Mouse (Mus musculus): ENCODE measurements around the gene Syngr1.

Gene Syngr1

DNA sequence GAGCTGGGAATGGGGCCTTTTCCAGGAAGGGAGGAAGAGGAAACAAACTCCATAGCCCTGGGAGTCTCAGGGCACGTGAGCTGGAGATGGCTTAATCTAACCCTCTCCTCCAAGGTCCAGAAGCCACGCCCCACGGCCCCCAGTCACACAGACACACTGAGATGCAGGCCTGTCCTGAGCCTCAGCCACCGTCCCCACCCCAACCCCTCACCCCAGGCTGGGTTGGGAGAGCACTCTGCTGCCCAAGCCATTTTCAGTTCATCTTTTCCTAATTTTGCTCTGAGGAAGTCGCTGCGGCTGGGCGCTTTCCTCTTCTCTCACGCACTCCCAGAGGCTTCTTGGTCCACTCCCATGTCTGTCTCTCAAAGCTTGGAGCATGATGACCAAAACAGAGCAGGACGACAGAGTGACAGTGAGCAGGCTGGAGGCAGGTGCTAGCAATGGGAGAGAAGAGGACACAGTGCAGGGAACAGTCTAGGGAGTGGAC is 19.1 kb upstream of the Syngr1 start:
- DNase-seq = peak; percentile 22 to 30

DNA sequence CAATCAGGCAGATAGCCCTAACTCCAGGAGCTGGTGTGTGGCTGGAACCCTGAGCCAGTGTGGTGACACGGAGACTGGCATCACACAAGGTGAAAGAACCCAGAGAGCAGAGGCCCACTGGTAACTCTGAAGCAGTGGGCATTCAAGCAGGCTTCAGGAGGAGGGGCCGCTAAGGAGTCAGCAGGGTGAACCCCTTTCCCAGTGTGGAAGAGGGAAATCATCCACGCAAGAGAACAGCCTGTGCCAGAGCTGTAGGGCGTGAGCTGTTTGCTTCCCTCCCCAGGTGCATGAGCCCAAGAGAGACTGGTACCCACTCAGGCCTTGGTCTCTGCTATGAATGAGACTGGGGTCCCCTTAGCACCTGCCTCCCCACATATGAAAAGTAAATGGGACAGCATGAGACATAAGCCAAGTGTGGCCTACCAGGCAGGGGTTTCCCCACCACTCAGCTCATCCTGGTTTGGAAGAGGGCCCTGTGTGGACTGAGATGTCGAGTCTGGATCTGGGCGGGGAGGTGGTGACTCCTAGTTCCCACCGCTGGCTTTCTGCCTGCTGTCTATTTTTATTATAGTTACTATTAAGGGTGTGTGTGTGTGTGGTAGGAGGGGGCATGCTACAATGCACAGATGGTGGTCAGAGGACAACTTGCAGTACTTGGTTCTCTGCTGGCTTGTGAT is 18.4 kb upstream of the Syngr1 start:
- no peak for DNase-seq

GRCm38 (mm10) chr15:80073256-80073621 is 17.9 kb upstream of the Syngr1 start:
- DNase-seq = no peak

GRCm38 (mm10) chr15:80074663-80075373 is 16.3 kb upstream of the Syngr1 start:
- no peak for DNase-seq

DNA sequence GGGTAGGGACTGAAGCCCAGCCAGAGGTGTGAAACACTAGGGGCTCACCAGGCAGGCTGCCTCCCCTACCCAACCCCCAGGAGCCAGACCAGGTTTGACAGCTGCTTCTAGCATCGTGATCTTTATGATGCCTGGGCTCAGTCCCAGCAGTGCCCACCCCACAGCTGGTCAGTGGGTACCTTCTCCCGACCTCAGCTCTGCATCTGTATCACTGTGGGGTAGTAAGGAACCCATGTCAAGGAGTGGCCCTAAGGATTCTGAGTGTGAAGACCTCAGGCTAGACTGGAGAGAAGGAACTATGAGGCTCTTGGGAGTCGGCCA is 15.8 kb upstream of the Syngr1 start:
- DNase-seq = no peak

GRCm38 (mm10) chr15:80075733-80076337 is 15.3 kb upstream of the Syngr1 start:
- DNase-seq = no peak

- peak; percentile 36 to 77 for DNase-seq
Observed at GRCm38 (mm10) chr15:80076338-80077136, 14.6 kb upstream of the Syngr1 start.

GRCm38 (mm10) chr15:80078058-80078814 is 12.9 kb upstream of the Syngr1 start:
- no peak for DNase-seq

DNA sequence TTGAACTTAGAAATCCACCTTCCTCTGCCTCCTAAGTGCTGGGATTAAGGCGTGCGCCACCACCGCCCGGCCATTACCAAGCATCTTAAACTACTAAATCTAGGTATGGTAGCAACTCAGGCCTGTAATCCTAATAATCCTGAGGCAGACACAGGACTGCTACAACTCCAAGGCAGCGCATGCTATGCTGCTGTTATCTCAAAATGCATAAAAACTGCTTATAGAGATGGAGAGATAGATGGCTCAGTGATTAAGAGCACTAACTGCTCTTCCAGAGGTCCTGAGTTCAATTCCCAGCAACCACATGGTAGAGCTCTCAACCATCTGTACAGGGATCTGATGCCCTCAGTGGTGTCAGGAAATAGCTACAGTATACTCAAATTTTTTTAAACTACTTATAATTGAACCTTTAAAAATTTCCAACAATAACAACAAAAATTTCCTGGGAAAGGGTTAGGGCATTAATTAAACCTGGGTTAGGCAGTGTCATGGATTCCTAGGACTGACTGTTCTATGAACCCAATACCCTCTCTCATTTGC is 11.9 kb upstream of the Syngr1 start:
- DNase-seq = no peak

GRCm38 (mm10) chr15:80079954-80080353 is 11.2 kb upstream of the Syngr1 start:
- DNase-seq = no peak

DNA sequence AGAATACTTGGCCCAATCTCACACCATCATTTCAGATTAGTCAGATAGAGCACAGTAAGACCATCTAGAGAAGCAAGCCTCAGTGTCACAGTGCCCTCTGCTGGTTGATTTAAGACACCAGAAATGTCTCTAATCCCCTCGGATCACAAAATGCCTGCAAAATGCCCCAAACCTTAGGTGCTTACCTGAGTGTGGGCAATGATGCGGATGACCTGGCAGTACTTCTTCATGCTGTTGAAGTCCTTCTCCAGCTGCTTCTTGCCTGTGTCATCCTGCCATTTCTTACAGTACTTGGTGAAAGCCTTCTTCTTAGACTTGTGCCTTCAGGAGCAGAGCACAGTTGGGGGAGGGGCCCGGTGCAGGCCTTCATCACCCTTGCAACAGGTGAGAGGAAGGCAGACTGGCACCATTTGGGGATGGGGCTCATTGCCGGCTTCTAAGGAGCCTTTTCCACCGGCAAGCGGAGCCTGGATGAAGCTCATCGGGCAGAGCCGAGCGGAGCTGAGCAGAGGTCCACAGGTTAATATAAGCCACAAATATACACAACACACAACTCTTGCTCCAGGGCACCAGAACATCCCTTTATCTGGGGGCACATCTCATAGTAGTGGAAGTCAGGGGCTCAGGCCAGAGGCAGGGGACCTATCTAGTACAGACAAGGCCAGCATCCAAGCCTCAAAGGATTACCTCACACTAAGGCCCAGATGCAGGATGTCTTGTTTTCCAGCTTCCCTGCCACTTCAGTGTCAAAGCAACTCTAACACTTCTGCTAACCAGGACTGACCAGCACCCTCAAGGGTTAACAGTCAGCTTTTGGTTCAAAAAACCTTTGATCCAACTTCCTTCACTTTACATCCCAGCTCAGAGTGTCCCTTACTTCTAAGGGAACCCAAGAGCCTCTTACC is 10.2 kb upstream of the Syngr1 start:
- no peak for DNase-seq

- no peak for DNase-seq
Observed at GRCm38 (mm10) chr15:80081801-80082546, 9.2 kb upstream of the Syngr1 start.

DNA sequence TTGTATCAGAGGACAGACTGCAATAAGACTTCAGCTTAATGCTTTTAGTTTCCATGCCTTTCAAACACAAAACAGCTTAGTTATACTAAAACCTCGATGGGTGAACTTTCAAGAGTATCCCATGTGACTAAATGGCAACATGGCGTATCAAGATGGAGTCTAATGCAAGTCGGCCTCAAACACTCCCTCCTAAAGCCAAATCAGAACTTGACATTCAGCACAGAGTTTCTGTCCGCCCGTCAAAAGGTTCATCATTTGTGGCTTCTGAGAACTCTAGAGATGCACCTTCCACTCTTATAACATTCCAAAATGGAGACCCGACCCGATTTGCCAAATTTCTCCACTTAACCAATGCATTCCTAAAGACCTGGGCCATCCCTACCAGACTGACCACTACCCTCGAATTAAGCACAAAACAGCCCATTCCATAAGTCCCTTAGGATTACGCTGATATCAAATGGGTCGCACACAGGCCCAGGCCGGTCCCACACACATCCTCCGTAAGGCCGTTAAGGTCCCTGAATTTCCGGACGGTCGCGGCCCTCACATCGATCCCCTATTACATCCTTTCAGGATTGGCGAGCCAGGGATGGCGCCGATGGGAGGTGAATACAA is 8.4 kb upstream of the Syngr1 start:
- no peak for DNase-seq

DNA sequence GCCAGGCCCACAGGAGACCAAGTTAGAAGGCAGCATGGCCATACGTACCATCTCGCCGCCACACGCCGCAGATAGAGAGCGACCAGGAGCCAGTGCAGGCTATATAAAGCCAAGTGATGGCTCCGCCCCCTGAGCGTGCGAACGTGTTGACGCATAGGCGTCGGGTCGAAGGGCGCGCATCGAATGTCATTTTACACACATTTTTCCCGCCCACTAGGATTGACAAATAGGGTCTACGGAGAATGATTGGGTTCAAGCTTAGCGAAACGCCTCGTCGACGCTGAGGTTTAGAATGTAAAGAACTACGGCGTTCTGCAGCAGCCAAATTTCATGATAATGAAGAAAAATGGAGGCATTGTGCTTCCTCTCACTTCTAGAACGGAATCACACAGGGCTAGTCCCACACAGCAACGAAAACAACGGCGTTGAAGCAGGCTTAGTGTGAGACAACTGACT is 7.8 kb upstream of the Syngr1 start:
- DNase-seq = peak; percentile 95 to 98

DNA sequence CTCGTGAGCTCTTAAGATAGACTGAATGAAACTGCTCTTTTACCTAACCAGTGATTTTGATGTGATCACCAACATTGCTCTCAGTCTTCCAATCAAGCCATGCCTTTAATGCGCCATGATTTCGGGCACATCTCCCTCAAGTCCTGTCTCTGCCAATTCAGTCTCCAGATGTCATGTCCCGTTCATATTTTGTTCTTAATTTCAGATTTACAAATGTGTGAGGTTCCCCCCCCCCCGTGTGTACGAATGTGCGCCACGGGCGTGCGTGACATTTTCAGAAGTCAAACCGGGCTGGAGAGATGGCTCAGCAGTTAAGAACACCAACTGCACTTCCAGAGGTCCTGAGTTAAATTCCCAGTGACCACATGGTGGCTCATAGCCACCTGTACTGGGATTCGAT is 7.4 kb upstream of the Syngr1 start:
- DNase-seq = peak in 1 of 2 experiments; percentile 21

- no peak for DNase-seq
Observed at GRCm38 (mm10) chr15:80087406-80088012, 3.6 kb upstream of the Syngr1 start.

GRCm38 (mm10) chr15:80088637-80089036 is 2.5 kb upstream of the Syngr1 start:
- peak; percentile 80 to 89 for DNase-seq

DNA sequence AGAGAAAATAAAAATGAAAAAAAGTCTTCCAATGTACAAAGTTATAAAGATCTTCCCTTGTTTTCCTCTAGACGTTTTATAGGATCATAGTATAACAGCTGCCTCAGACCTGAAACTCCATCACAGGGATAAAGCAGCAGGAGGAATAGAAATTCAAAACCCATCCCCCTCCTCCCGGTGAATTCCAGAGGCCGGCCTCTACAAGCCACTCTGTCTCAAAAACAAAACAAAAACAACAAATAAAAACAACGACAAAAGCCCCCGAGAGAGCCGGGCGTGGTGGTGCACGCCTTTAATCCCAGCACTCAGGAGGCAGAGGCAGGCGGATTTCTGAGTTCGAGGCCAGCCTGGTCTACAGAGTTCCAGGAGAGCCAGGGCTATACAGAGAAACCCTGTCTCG is 979 bp upstream of the Syngr1 start:
- no peak for DNase-seq

DNA sequence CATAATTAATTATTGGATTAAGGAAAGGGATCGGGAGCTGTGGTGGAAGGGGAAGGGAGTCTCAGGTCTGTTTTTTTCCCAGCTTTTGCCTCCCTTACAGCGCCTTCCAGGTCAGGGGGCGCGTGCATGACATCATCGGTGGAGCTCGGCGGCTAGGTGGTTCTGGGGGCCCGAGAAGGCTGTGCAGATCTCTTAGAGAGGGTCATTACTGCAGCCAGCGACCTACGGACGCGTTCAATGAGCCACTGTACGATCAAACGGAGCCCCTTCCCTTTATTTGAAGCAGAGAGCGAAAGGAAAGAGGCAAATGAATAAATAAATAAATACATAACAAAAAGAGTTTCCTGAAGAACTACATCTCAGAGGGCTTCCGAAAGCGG is 403 bp upstream of the Syngr1 start:
- DNase-seq = no peak

Measured in spleen, adult 18-20 months (tissue).